Mouse (Mus musculus): Measurements from ENCODE around the gene Samm50.

DNA sequence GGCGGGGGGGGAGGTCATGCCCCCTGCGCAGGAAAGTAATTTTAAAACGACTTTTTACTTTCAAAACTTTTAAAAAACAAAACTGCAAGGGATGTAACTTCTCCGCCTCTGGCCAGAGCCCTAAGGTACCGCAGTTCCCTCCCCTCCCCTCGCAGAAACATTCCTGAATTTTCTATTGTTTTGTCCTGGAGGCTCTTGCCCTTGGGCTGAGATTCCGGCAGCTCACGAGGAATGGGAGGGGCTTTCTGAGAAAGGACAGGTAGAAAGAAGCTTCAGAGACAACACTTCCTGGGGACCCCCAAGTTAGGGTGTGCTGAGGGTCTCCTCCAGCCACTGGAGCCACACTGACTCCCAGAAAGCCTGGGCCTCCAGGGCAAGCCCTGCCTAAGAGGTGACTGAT is 40.6 kb downstream of the Samm50 start:
- TF ChIP-seq CTCF (IDR thresholded peaks at IDR 0.05; ENCODE audit: low read depth, low read length) (no peak), POLR2A (IDR thresholded peaks at IDR 0.05; ENCODE audit: extremely low read depth, insufficient read depth, low read length) (no peak)
